Mouse (Mus musculus) limb, embryonic 14.5 days (tissue): ENCODE data around the gene Tpst1. TPM values are rescaled to one million over a fixed set of nuclear protein-coding genes. Genes with fewer than 3 reads are reported as not detected.

Experiments
- ATAC-seq: fragments of 200-750 bp; cut with Nextera tagmentation; 2 replicates; pipeline ENCODE4 v1.8.0; 2017; ENCODE audit warnings: low read depth, moderate number of reproducible peaks, moderate TSS enrichment; ENCODE audit not compliant: low FRiP score
- DNase-seq: peaks from one replicate; pipeline ENCODE4 v3.0.0-alpha.2; 2015; ENCODE audit warnings: low spot score
- H3K27ac ChIP-seq: fragments of 300-500 bp; sonication (generic); replicated peaks from 2 replicates; pipeline ENCODE4 v1.5.1; 2014; ENCODE audit warnings: low read depth, mild to moderate bottlenecking, low read length, moderate library complexity, mixed read lengths
- H3K27me3 ChIP-seq: fragments of 300-500 bp; sonication (generic); 2 replicates; pipeline ENCODE4 v1.6.1; 2014; ENCODE audit warnings: low read length, mixed read lengths; ENCODE audit not compliant: control insufficient read depth, insufficient read depth
- H3K36me3 ChIP-seq: fragments of 300-500 bp; sonication (generic); 2 replicates; pipeline ENCODE4 v1.6.1; 2014; ENCODE audit warnings: mild to moderate bottlenecking, low read length, moderate library complexity, mixed read lengths; ENCODE audit not compliant: control insufficient read depth, insufficient read depth
- H3K4me1 ChIP-seq: fragments of 300-500 bp; sonication (generic); 2 replicates; pipeline ENCODE4 v1.6.1; 2014; ENCODE audit warnings: antibody characterized with exemption, low read length, mixed read lengths; ENCODE audit not compliant: control insufficient read depth, insufficient read depth
- H3K4me2 ChIP-seq: fragments of 300-500 bp; sonication (generic); replicated peaks from 2 replicates; pipeline ENCODE4 v1.6.1; 2014; ENCODE audit warnings: low read depth, mild to moderate bottlenecking, low read length, moderate library complexity; ENCODE audit not compliant: severe bottlenecking
- H3K4me3 ChIP-seq: fragments of 300-500 bp; sonication (generic); replicated peaks from 2 replicates; pipeline ENCODE4 v1.5.1; 2014; ENCODE audit warnings: low read length
- H3K9ac ChIP-seq: fragments of 300-500 bp; sonication (generic); 2 replicates; pipeline ENCODE4 v1.6.1; 2014; ENCODE audit warnings: mild to moderate bottlenecking, low read depth, low read length, moderate library complexity; ENCODE audit not compliant: severe bottlenecking
- H3K9me3 ChIP-seq: fragments of 300-500 bp; sonication (generic); 2 replicates; pipeline ENCODE4 v1.6.1; 2016; ENCODE audit warnings: low read length; ENCODE audit not compliant: control insufficient read depth
- POLR2A ChIP-seq: fragments of 200-500 bp; IDR thresholded peaks from 2 replicates; pipeline ENCODE4 v1.8.0; 2012; ENCODE audit warnings: inconsistent platforms, mild to moderate bottlenecking, moderate library complexity, borderline replicate concordance; ENCODE audit not compliant: insufficient read depth, insufficient read length; ENCODE audit errors: extremely low read depth
- WGBS: fragments of 180-500 bp; shearing (Covaris S2); extraction: QIAGEN DNeasy Blood & Tissue Kit; methylation state at CpG from one replicate; pipeline ENCODE4 v1.1.7; 2014; 5-methylcytosine and 5-hydroxymethylcytosine counted together
- polyA plus RNA-seq, 2 experiments: library from polyadenylated mRNA; depleted of rRNA in 1 of 2; stranded (reverse) in 1 of 2; unstranded in 1 of 2; fragments of >200 nt; fragmentation: Nextera tagmentation in 1 of 2; extraction: Ambion mirVana in 1 of 2; gene quantifications; 2 replicates each; pipeline versions ENCODE4 v1.2.1 to v1.2.3; 2012 to 2014

The Tpst1 gene
- polyA plus RNA-seq, 2 experiments = 68.2 to 114 TPM

GRCm38 (mm10) chr5:130065579-130065978, 7.5 kb upstream of the Tpst1 start:
- no peak for ATAC-seq
- no peak overlapping the region for H3K4me2 ChIP-seq
- WGBS = 85% methylated on average over 1 of the region's 1 CpGs
- no peak for TF ChIP-seq POLR2A
- H3K4me3 ChIP-seq = no peak overlapping the region
- H3K4me1 ChIP-seq = 0 out of 2 replicates have a peak, but pooled peaks cover 2% of the 10 kb centered on the region
- H3K36me3 ChIP-seq = peaks cover 6% of the 10 kb centered on the region; the same call in 1 of the 2 replicates
- H3K9me3 ChIP-seq = no peaks in the 10 kb centered on the region
- no peak overlapping the region for H3K27ac ChIP-seq
- DNase-seq = no peak
- no peaks in the 10 kb centered on the region for H3K27me3 ChIP-seq
- no peak overlapping the region for H3K9ac ChIP-seq

DNA sequence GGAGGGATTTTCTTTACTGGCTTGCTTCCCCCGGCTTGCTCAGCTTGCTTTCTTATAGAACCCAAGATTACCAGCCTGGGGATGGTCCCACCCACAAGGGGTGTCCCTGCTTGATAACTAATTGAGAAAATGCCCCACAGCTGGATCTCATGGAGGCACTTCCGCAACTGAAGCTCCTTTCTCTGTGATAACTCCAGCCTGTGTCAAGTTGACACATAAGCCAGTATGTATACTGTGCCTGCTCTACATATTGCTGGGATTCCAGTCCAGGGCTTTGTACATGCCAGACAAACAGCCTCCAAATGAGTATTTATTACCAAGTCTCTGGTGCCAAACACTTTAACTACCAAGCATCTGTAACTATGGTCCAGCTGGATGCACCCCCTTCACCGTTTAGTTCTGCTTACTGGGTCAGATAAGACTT, 5.3 kb upstream of the Tpst1 start:
- Histone ChIP-seq H3K27me3 (no peaks in the 10 kb centered on the region), H3K9ac (no peak overlapping the region), H3K36me3 (no peaks in the 10 kb centered on the region), H3K9me3 (no peaks in the 10 kb centered on the region), H3K4me1 (0 out of 2 replicates have a peak, but pooled peaks cover 2% of the 10 kb centered on the region), H3K27ac (no peak overlapping the region), H3K4me2 (no peak overlapping the region), H3K4me3 (no peak overlapping the region)
- no peak for ATAC-seq
- TF ChIP-seq POLR2A = no peak
- DNase-seq = no peak
- 46% methylated on average over 3 of the region's 3 CpGs for WGBS

DNA sequence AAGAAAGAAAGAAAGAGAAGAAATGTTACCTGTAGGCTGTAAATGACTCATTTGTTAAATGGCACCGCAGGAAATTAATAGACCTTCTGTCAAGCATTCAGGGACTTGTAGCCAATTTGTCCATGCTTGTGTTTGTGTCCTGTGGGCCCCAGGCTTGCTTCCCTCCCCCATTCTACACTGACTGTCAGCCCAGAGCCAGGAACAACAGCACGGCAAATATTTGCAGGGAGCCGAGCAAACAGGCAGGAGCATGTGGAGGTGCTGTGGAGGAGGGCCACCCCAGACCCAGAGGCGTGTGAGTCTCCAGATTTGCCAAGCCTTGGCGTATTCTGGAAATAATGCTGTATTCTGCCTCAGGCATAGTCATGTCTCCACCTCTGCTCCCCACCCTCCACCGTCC, 1.4 kb downstream of the Tpst1 start:
- ATAC-seq = no peak
- Histone ChIP-seq H3K4me2 (no peak overlapping the region), H3K4me1 (0 out of 2 replicates have a peak, but pooled peaks cover 2% of the 10 kb centered on the region), H3K4me3 (no peak overlapping the region), H3K27me3 (no peaks in the 10 kb centered on the region), H3K36me3 (no peaks in the 10 kb centered on the region), H3K9ac (no peak overlapping the region), H3K27ac (no peak overlapping the region), H3K9me3 (no peaks in the 10 kb centered on the region)
- 73% methylated on average over 6 of the region's 6 CpGs for WGBS
- TF ChIP-seq POLR2A = no peak
- no peak for DNase-seq

DNA sequence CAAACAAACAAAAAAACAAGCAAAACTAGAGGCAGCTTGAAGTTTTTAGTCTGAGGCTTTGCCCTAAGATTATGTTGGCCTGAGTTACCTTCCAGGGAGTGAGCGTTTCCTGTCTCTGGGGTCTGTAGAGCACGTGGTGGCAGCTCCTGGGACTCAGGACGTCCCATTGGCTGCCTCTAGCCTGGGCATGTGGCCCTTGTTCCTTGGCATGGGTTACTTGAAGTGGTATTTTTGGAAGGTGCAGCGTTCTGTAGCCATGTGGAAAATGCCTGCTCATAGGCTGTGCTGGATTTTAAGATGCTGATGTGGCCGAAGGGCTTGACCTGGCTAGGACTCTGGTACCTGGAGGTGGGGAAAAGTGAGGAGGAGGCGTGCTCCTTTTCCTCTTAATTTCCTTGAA, 3.3 kb downstream of the Tpst1 start:
- TF ChIP-seq POLR2A = no peak
- no peak overlapping the region for H3K27ac ChIP-seq
- H3K9me3 ChIP-seq = no peaks in the 10 kb centered on the region
- no peaks in the 10 kb centered on the region for H3K36me3 ChIP-seq
- DNase-seq (no peak), ATAC-seq (no peak)
- H3K27me3 ChIP-seq = no peaks in the 10 kb centered on the region
- no peak overlapping the region for H3K4me2 ChIP-seq
- WGBS = 55% methylated on average over 6 of the region's 6 CpGs
- H3K4me3 ChIP-seq = no peak overlapping the region
- peaks cover 2% of the 10 kb centered on the region; the same call in 1 of the 2 replicates for H3K4me1 ChIP-seq
- no peak overlapping the region for H3K9ac ChIP-seq

GRCm38 (mm10) chr5:130078096-130078833, 5.1 kb downstream of the Tpst1 start:
- no peak overlapping the region for H3K4me2 ChIP-seq
- no peaks in the 10 kb centered on the region for H3K27me3 ChIP-seq
- H3K4me3 ChIP-seq = no peak overlapping the region
- peaks cover 2% of the 10 kb centered on the region; the same call in 1 of the 2 replicates for H3K4me1 ChIP-seq
- DNase-seq = no peak
- 66% methylated on average over 9 of the region's 9 CpGs for WGBS
- no peak for ATAC-seq
- peaks cover 1% of the 10 kb centered on the region; the same call in 1 of the 2 replicates for H3K36me3 ChIP-seq
- no peak overlapping the region for H3K9ac ChIP-seq
- no peak for TF ChIP-seq POLR2A
- no peaks in the 10 kb centered on the region for H3K9me3 ChIP-seq
- 0 out of 2 replicates have a peak overlapping the region, but pooled peaks have one; percentile 77 for H3K27ac ChIP-seq
